Mouse (Mus musculus): ENCODE results near the gene Katnal1.

GRCm38 (mm10) chr5:148904846-148905245 is 24.3 kb downstream of the Katnal1 start:
- TF ChIP-seq CTCF (IDR thresholded peaks at IDR 0.05) (peak; percentile 74), EP300 (IDR thresholded peaks at IDR 0.05) (no peak)
